Mouse (Mus musculus) frontal cortex, adult 2 months (tissue): ENCODE results near the gene Serpinb6a. TPM values are rescaled to one million over a fixed set of nuclear protein-coding genes. Genes with fewer than 3 reads are reported as not detected.
"Not testable (repeated sequence)": the region's sequence is repeated elsewhere in the genome, so short reads cannot be mapped to it uniquely, and the experiment has no call there.

Source experiments
- DNase-seq, 2 experiments: peaks; one replicate each; pipeline ENCODE4 v3.0.0; 2022; ENCODE audit warnings: low spot score in 1 of 2; ENCODE audit errors: extremely low spot score in 1 of 2
- polyA plus RNA-seq: library from polyadenylated mRNA; depleted of rRNA; stranded (reverse); fragments of >200 nt; gene quantifications from 2 replicates; pipeline ENCODE4 v1.2.3, GENCODE M21; 2012

Gene Serpinb6a
- polyA plus RNA-seq, 1 experiment: 45.7 TPM

DNA sequence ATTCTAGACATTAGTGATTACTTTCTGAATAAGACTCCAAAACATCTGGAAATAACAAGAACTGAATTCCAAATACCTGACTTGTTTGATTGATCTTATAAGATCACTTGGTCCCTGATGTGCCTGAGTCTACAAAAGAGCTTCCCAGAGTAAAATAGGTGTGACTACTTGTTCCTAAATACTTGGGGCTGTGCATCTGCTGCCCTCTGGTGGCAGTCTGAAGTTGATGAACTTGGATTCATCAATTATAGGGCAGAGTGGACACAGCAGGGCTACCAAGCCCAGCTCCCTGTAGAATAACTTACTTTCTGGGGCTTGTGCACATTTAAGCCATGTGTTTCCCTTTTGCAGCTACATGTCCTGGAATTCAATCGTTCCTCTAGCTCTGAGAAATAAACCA lies 7.4 kb downstream of the Serpinb6a start:
- DNase-seq: peak; percentile 32 to 81

DNA sequence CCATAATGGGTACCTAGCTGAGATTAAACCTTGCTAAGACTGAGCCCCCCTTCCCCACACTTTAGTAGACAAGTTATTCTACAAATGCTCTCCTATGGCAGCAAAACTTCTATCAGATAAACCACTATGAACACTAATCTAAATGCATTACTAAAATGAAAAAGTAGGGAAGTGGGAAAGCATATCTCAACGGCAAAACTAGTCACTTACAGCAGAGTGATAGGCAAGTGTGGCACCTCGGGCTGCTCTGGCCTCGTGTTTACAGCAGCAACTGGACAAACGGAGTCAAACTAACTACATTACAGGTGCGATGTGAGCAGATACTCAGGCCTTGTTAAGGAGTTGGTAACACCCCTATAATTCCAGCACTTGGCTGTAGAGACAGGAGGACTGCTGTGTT lies 13.0 kb downstream of the Serpinb6a start:
- DNase-seq: no peak

GRCm38 (mm10) chr13:33966574-33966973 lies 36.0 kb downstream of the Serpinb6a start:
- no peak for DNase-seq

GRCm38 (mm10) chr13:33966025-33966412 lies 36.6 kb downstream of the Serpinb6a start:
- no peak for DNase-seq

DNA sequence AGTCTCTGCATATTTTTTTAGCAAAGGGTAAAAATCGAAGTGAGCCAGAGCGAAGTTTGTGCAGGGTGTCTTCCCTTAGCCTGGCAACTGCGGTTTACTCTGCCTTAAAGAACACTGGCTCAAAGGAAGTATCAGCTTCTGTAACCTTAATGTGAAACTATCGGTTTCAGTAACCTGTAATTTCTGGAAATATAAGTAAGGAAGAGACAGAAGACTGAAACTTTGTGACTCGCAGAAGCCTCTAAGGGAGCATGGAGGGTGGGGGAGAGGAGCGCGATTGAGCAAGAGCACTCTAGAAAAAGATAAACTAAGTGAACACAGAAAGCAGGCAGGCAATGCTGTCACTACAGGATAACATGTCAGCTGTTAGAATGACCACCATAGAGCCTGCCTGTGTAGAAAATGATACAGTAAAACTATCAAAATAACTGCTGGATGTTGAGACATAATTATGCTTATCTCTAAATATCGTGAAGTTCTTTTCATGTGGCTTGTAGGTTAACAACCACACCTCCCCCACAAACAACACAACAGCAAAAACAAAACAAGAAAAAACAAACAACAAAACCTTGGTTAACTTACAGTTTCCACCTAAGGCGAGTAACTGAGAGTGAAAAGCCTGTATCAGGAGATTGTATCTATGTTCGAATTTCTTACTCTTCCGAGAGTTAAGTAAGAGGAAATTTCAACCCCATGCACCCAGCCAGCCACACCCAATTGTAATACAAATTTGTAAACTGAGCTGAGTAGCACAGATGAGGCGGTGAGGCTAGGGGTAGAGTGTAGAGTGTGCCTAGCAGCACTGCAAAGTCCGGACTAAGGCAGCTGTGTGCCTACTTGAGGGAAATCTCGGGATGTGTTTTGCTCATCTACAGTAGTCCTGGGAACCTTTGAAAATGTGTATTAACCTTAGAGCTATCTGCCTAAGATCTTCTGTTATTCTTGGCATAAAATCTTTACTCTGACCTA lies 37.3 kb downstream of the Serpinb6a start:
- no peak for DNase-seq

GRCm38 (mm10) chr13:33964206-33965046 lies 38.2 kb downstream of the Serpinb6a start, which contains the start of gene Nqo2:
Nqo2 (plus strand) TSS chr13:33964687.
- peak; percentile 27 to 63 for DNase-seq

DNA sequence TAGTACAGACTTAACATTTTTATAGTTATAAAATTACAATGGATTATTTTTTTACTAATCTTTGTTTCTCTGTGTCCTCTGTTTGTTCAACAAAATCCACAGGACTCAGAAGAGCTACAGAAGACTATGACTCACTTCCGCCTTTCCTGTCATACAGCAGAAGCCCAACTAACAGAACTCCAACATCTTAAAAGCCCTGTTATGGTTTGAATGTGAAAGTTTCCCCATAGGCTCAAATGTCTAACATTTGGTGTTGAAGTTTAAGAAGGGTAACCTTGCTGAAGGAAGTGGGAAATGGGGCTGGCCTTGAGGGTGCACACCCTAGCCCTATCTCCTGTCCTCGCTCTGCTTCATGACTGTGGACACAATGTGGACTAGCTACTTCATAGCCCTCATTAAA lies 42.8 kb downstream of the Serpinb6a start:
- DNase-seq: no peak

DNA sequence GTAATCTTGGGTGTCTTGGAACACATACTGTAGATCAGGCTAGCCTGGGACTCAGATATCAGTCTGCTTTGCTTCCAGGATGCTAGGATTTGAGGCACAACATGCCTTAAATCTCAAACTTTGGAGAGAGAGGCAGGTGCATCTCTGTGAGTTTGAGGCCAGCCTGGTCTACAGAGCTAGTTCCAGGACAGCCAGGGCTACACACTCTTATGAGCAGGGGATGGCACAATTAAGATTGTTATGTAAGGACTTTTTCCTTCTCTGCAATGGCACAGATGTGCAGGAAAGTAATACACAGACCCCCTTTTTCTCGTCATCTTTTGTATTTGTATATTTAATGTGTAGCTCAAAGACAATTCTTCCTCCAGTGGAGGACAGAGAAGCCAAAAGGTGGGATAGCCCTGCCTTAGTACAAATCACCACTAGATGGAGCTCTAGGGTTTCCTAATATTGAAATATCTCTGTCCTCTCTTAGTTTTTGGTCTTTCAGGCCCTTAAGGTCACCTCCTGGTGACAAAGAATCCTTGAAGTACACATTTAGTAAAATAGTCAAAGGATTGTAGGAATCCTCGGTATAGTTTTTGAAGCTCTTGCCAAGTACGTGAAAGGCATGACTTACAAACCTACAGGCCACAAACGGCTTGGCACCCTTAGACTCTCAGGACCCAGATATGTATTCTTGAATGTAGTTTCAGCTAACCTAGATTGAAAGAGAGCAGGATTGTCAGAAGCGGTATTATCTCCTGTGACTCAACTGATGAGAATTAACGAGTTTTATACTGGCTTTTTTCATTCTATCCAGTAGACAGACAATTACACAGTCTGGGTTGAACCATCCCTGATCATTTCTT lies 45.8 kb downstream of the Serpinb6a start:
- peak in 1 of 2 experiments; percentile 78 for DNase-seq

DNA sequence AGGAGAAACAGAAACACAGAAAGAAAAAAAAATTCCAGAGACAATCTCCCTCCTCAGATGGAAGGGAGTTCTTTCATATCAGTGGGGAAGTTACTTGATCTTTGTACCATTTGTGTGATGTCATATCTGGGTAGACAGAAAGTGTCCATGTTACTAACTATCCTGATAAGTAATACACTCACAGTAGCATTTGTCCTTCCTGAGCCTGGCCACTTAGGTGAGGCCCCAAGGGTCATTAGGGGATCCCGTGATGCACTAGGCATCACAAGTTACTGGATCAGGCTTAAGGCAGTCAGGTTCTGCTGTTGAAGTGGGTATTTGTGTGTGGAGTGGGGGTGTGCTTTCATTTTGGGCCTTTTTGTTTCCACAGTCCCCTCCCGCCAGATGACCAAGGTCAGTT lies 49.6 kb downstream of the Serpinb6a start:
- no peak for DNase-seq

- DNase-seq: no peak
Measured at GRCm38 (mm10) chr13:33952075-33952449, 50.5 kb downstream of the Serpinb6a start.

DNA sequence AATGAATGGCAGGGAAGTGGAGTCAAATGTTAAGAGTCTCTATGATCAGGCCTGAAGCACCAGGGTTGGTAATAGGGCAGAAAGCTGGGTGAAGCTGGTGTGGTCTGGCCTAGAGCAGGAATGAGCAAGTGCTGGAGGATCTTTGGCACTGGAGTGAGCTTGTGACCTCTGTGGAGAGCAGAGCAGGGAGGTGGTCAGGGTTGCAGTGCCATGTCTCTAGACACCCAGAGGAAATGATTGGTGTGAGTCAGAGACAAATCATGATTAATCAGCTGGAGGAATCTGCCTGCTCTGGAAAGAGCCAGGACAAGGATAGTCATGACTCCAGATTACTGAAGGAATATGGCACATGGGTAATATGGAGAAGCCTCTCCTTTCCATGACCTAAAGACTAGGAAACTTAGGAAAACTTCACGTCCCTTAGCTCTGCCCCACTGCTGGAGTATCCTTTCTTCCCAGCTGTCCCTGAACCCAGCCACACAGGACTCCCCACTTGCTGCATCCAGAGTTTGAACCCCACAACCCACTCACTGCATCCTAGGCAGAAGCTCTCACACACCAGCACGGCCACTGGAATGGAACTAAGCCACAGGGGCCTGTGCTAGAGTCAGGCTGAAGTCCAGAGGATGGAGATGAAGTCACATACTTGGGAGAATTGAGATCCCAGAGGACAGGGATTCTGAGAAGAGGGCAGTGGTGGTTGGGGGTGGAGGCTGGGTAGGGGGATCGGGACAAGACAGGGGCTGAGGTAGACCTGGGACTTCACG lies 51.1 kb downstream of the Serpinb6a start:
- DNase-seq: no peak

DNA sequence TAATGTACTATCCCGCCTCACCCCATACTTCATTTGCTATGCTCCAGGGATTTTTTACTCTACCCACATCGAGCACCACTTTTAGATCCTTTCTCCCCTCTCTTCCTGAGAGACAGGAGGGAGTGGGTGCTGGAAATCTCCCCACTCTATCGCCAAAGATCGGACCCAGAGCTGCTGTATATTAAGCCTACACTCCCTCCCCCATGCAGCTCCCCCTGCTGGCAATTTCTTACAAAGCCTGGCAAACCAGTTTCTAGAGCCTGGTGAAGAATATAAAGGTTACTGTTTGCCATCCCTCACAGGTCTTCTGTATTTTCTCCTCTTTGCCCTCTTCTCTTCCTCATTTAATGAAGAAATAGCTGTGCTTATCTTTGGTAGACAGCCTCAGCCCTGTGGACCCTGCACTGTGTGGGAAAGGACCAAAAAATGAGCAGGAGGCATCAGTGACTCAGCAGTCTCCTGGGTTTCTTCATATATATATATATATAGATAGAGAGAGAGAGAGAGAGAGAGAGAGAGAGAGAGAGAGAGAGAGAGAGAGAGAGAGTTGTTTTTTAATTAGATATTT lies 60.3 kb downstream of the Serpinb6a start:
- DNase-seq: peak in 1 of 2 experiments; percentile 52

DNA sequence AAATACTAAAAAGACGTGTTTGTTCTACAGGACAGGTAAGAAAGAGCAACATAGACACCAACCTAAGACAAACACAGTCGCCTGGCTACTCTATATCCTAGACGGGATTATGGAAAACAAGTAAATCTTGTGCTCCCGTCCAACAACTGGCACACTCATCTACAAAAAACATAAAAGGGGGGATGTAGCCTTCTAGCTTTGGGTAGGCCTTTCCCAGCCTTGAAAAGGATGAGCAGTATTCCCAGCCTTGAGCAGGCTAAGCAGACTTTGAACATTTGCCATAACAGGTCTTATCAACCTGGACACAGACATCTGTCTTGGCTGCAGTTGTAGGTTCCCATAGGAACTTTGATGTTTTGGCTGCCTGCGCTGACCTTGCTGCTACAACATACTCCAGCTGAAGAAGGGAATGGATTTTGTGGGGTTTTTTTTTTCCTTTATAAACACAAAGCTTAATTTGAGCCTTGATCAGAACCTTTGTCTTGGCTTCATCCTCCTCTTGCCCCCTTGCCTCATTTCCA lies 61.2 kb downstream of the Serpinb6a start:
- no peak for DNase-seq

DNA sequence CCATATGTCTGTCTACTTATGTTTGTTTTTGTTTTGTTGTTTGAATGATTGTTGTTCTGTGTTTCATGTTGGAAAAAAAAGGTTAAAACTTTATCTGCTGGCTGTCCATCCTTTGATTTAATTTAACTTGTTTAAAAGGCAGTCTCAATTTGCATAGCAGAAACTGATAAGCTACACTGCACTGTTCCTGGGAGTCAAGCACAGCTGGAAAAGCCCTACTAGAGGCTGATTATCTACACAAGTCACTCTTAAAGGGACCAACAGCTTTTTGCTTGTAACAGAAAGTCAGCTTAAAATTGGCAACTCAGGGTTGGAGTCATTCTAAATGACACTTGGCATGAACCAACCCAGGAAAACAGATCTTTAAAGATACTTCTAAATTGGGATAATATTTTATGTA lies 65.0 kb downstream of the Serpinb6a start:
- DNase-seq: not testable (repeated sequence)

GRCm38 (mm10) chr13:33937151-33937550 lies 65.4 kb downstream of the Serpinb6a start:
- no peak for DNase-seq

GRCm38 (mm10) chr13:33935465-33936181 lies 67.0 kb downstream of the Serpinb6a start:
- DNase-seq: peak; percentile 46 to 63

DNA sequence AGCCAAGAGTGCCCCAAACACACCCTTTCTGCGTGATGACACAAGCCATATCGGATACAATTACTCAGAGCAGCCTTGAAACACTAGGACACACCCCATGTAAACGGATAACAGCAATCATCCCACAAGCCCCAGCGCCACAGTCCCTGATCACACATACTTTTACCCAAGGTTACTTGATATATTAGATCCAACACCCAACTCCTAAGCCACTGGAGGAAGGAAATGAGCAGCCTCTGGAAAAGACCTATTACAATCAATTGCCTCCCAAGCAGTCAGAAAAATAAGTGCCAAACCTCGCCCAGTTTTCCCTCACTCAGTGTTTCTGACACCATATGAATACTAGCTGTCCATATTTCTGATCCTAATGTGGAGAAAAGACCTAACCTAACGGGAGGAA lies 67.9 kb downstream of the Serpinb6a start:
- DNase-seq: no peak

DNA sequence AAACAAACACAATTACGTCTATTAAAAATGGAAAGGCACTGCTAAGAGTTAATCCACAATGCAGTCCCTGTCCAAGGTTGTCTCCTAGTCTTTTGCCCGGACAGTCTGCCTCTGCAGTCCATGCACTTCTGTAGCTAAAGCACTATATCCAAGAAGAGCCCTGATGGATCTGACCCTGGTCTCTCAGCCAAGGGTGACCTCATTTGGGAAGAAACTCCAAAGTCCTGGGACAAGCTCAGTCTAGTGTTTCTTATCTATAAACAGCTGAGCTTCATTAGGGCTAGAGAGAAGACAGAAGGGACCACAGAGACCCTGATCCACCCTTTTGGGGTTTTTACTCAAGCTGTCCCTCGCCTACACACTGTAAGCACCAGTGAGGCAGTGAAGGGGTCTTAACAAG lies 71.7 kb downstream of the Serpinb6a start:
- no peak for DNase-seq
